Mouse (Mus musculus) kidney, adult 2 months (tissue): ENCODE data around the gene Supt4a.

Experiments used
- CTCF ChIP-seq: fragments of 200-500 bp; conservative IDR thresholded peaks from 2 replicates; pipeline ENCODE4 v1.5.1; 2011; ENCODE audit warnings: low read depth, mild to moderate bottlenecking, control low read depth, low read length, moderate library complexity, mixed read lengths; ENCODE audit not compliant: insufficient read depth, insufficient read length
- POLR2A ChIP-seq: fragments of 200-500 bp; IDR thresholded peaks from one replicate; pipeline ENCODE4 v1.6.1; 2011; ENCODE audit warnings: low read depth, low read length, control low read depth

GRCm38 (mm10) chr11:87743691-87744090 lies 6.3 kb downstream of the Supt4a start:
- no peak for TF ChIP-seq POLR2A
- no peak for TF ChIP-seq CTCF
